Mouse (Mus musculus): Measurements from ENCODE around the gene Mrpl36.

Gene Mrpl36

GRCm38 (mm10) chr13:73327827-73328698 is at the start of gene Mrpl36, which contains the start of gene Ndufs6:
Gene Mrpl36 (plus strand): TSS chr13:73328513.
Gene Ndufs6 (minus strand): TSS chr13:73328542.
- DNase-seq: peak; percentile 94

- DNase-seq: no peak
Observed at GRCm38 (mm10) chr13:73279196-73279595, 49.1 kb upstream of the Mrpl36 start.

DNA sequence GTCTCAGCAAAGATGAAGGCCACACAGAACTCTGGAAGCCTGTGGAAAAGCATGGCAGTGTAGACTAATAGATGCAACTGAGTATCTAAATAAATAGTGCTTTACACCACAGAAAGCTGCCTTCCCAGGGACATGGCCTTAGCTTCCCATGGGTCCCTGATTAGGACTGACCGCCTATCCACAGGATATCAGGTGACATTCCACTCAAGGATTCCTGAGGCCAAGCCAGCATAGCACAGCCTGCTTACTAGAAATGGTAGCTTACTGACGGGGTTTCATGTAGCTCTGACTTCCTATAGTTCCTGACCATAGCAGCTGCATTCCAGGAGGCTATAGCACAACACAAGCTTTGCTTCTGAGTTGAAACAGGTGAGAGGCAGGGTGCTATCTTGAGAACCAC is 45.9 kb upstream of the Mrpl36 start:
- DNase-seq: no peak

DNA sequence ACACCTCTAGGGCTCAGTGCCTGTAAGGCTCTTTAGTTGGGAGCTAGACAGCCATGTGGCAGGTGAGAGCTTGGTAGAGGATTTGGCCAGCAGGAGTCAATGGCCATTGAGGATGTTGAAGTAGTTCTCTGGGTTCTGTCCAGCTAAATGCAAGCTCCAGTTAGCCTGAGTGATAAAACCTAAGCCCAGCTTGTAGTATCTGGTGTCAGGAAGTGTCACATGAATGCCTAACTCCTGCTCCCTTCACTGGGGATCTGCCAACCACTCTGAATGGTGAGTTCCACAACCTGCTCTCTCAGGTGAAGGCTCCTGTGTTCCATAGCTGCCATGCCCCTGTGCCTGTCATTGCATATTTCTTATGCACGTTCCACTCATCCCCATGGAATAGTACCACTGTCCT is 44.8 kb upstream of the Mrpl36 start:
- no peak for DNase-seq

DNA sequence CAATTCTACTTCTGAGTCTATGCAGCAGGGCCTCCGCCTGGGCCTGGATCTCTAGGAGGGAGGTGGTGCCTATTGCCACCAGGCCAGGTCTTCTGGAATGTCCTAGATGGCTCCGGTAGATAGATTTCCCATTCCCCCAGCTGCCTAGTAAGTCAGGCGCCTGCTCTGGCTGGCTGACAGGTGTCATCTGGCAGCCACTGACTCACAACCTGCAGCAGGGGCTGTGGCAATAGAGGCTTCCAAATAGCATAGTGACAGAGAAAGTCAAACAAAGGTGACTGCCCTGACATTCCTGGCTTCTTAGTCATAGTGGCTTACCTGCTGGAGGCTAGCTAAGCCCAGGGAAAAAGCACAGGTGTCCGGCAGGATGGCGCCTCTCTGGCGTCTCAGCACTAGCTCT is 38.1 kb upstream of the Mrpl36 start:
- no peak for DNase-seq

DNA sequence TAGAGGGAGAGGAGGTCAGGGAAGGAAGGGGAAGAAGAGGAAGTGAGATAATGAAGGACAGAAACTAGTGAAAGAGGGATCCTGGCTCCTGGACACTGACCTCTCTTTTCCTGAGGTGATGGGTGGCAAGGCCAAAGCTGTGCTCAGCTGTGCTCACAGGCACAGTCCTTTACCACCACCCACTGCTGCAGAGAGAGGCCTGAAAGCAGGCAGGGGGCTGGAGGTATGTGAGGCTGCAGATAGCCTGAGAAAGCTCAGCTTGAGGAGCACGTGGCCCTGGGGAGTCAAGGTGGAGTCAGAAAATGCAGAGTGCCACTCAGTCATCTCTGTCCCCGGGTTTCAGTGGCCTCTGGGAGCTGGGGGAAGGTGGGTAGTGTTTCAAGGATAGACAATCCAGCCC is 37.2 kb upstream of the Mrpl36 start:
- no peak for DNase-seq

DNA sequence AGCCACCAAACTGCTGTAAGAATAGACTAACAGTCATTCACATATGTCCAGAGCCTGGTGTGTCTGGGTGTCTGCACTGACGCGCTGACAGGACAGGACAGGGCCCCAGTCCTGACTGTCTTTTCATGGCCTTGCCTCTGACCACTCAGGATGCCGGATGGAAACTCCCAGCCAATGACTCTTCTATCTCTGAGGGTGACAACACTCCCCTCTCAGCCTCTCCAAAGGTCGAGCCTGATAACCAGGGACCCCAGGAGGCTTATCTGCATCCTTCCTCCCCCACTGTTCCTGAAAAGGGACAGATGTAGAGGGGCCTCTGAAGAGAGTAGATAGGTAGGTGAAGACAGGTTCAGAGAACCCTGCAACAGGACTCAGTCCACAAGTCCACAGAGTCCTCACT is 29.6 kb upstream of the Mrpl36 start:
- no peak for DNase-seq

DNA sequence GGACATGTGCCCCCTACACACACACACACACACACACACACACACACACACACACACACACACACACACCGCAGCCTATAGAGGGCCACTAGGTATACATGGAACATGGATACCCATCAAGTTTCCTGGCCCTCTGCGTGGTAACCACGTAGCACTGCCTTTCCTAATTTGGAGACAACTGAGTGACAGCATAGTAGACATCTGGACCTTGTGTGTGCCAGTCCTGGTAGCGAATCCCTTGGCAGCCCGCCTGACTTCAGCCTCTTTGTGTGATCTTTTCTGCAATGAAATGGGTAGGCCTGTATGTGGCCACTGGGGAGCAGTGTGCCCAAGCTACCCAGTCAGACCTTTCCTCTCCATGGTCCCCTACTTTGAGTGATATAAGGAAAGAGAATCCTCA is 29.0 kb upstream of the Mrpl36 start:
- no peak for DNase-seq

DNA sequence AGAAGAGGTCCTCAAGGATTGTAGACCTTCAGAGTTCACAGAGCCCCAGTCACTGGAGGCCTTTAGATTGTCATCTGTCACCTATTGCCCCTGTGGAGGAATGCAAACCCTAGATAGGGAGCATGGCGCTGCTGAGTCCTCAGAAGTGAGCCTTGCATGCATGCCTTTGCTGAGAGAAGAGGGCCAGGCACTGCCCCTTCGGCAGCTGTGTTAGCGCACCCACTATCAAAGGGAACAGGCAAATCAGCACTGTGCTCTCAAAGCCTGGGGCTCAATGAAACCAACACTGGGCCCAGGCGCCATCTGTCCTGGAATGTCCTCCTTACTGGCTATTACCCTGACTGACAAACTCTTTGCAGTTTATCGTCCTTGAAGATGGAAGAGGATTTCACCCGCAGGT is 23.6 kb upstream of the Mrpl36 start:
- DNase-seq: no peak

DNA sequence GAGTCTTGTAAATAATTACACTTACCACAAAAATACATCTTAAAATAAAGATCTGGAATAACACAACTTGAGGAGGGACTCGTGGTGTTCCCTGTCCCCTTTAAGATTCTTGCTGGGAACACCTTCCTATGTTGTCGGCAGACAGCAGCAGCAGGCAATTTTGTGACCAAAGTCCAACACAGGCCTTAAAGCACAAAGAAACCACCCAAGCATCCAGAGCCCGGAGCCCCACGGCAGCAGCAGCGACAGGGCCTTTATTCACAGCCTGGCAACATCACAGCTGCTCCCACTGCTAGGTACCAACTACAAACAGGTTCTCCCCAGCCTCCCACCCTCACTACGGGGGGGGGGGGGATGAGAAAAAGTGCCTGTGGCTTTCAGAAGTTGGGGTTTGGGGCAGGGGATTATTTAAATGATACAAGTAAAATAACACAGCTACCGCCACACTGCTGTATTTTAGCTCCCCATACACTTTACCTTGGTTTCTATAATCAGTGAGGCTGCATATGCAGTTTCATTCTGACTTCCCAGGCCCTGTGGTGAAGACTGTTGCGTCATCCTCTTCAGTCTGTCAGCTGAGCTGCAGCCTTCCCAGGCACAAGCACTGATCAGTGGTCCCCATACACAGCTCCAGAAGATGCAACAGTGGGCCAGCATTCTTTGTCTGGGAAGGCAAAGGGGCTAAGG is 22.8 kb upstream of the Mrpl36 start:
- no peak for DNase-seq

GRCm38 (mm10) chr13:73306085-73306410 is 22.3 kb upstream of the Mrpl36 start:
- no peak for DNase-seq

GRCm38 (mm10) chr13:73306430-73306829 is 21.9 kb upstream of the Mrpl36 start:
- DNase-seq: no peak

GRCm38 (mm10) chr13:73310183-73310929 is 18.0 kb upstream of the Mrpl36 start:
- DNase-seq: peak; percentile 5

- DNase-seq: no peak
Observed at GRCm38 (mm10) chr13:73320048-73320447, 8.3 kb upstream of the Mrpl36 start.

GRCm38 (mm10) chr13:73322626-73323025 is 5.7 kb upstream of the Mrpl36 start:
- no peak for DNase-seq

- no peak for DNase-seq
Observed at GRCm38 (mm10) chr13:73323406-73323805, 4.9 kb upstream of the Mrpl36 start.

DNA sequence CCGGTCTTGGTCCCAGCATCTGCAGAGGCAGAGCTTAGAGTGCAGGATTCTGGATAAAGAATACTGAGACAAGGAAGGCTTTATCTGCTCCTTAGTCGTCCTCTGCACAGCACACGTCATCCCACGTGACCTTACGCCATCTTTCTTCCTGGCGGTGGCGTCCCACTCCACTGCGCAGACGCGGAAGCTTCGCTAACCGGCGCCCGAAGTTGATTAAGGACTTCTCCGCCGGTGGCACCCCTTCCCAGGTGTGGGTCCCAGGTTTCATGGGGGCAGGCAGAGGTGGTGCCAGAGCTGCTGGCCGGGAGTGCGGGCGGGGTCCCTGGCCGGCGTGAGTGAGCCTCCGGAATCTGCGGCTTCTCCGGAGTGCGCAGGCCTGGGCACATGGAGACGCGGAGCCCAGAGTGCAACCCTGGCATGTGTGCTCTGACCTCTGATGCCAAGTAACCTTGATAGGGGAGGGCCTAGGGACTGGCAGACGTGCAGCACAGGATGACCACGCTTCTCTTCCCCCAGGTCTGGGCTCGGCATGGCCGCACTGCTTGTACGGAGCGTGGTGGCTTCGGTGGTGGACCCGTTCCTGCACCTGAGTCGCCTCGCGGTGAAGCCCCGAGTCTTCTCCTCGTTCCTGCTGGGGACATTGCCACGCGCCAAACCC is 2.7 kb downstream of the Mrpl36 start:
- peak; percentile 90 for DNase-seq

DNA sequence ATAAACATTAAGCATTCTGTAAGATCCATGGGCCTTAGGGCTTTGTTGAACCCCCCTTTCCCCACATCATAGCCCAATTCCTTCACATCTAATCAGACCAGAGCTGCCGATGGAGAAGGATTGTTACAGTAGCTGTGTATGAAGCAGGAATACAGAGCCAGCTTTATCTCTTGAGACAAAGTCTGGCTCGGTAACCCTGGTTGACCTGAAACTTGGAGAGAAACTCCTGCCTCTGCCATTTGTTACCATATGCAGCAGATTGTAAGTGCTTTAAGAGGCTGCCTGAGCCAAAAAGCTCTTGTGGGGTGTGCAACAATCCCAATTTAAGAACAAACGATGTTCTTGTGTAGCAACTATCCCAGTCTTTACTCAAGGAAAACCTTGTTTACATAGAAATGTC is 3.4 kb downstream of the Mrpl36 start:
- DNase-seq: no peak

DNA sequence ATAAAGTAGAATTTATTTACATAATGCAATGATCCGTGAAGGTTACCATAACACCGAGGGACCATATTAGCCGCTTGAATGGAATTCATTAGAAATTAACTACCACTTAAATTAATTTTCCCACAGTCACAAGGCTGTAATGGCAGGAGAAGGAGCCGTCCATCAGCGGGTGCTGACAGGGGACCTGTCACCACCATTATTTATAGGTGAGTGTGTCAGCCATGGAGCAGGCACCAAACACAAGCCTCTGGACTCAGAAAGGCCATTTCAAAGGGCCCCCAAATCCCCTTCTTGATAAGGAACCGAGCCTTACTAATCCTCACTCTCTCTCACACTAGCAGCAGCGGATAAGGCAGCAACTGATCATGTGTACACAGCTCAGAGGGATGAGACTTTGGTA is 8.4 kb downstream of the Mrpl36 start:
- DNase-seq: no peak

GRCm38 (mm10) chr13:73345102-73345890 is 17.0 kb downstream of the Mrpl36 start:
- DNase-seq: no peak

DNA sequence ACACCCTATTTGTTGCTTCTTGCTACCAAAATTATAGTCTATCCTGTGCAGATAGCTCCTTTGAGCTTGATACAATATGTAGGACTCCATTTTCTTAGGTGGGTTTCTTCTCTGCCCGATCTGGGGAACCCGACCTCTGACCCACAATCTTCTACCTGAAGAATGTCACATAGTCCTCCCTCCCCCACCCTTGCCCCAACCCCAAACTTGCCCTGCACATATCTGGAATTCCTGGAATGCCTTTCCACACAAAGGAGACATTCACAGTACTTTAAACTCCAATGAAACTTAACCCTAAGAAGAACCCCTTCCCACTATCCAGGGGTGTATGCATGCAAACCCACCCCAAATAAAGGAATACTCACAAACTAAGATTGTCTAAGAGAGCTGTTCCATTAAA is 17.8 kb downstream of the Mrpl36 start:
- DNase-seq: no peak

DNA sequence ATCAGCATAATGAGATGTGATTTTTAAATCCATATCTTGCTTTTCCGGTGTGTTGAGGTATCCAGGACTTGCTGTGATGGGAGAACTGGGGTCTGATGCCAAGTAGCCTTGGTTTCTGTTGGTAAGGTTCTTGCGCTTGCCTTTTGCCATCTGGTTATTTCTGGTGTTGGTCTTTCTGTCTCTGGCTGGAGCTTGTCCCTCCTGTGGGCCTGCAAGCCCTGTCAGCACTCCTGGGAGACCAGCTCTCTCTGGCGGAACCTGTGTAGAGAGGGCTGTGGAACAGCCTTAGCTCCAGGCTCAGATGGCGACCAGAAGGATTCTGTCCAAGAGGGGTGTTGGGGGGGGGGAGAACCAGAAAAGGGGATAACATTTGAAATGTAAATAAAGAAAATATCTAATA is 18.4 kb downstream of the Mrpl36 start:
- no peak for DNase-seq
